Mouse (Mus musculus) neural tube, embryonic 14.5 days (tissue): ENCODE measurements around the gene Exoc6. TPM values are rescaled to one million over a fixed set of nuclear protein-coding genes. Genes with fewer than 3 reads are reported as not detected.

Experiments
- ATAC-seq: fragments of 200-750 bp; cut with Nextera tagmentation; 2 replicates; pipeline ENCODE4 v1.8.0; 2017; ENCODE audit warnings: low read depth, mild to moderate bottlenecking, moderate TSS enrichment, moderate library complexity
- H3K27ac ChIP-seq: fragments of 300-500 bp; sonication (generic); 2 replicates; pipeline ENCODE4 v1.5.1; 2014; ENCODE audit warnings: low read depth, mild to moderate bottlenecking, control low read depth, low read length, moderate library complexity, mixed read lengths
- H3K27me3 ChIP-seq: fragments of 300-500 bp; sonication (generic); 2 replicates; pipeline ENCODE4 v1.6.1; 2014; ENCODE audit warnings: low read length; ENCODE audit not compliant: control insufficient read depth, insufficient read depth
- H3K36me3 ChIP-seq: fragments of 300-500 bp; sonication (generic); 2 replicates; pipeline ENCODE4 v1.6.1; 2014; ENCODE audit warnings: low read length, mixed read lengths; ENCODE audit not compliant: control insufficient read depth, insufficient read depth
- H3K4me1 ChIP-seq: fragments of 300-500 bp; sonication (generic); 2 replicates; pipeline ENCODE4 v1.6.1; 2014; ENCODE audit warnings: low read length; ENCODE audit not compliant: control insufficient read depth, insufficient read depth
- H3K4me2 ChIP-seq: fragments of 300-500 bp; sonication (generic); 2 replicates; pipeline ENCODE4 v1.6.1; 2014; ENCODE audit warnings: mild to moderate bottlenecking, low read depth, low read length, control low read depth
- H3K4me3 ChIP-seq: fragments of 300-500 bp; sonication (generic); 2 replicates; pipeline ENCODE4 v1.5.1; 2014; ENCODE audit warnings: low read depth, low read length, control low read depth, mixed read lengths
- H3K9ac ChIP-seq: fragments of 300-500 bp; sonication (generic); replicated peaks from 2 replicates; pipeline ENCODE4 v1.6.1; 2014; ENCODE audit warnings: low read depth, mild to moderate bottlenecking, control low read depth, low read length, mixed read lengths
- H3K9me3 ChIP-seq: fragments of 300-500 bp; sonication (generic); 2 replicates; pipeline ENCODE4 v1.6.1; 2016; ENCODE audit warnings: low read length; ENCODE audit not compliant: control insufficient read depth
- WGBS: fragments of 180-500 bp; shearing (Covaris S2); extraction: QIAGEN DNeasy Blood & Tissue Kit; methylation state at CpG from one replicate; pipeline ENCODE4 v1.1.7; 2014; 5-methylcytosine and 5-hydroxymethylcytosine counted together
- polyA plus RNA-seq: library from polyadenylated mRNA; unstranded; fragments of >200 nt; fragmentation: Nextera tagmentation; extraction: Ambion mirVana; gene quantifications from 2 replicates; pipeline ENCODE4 v1.2.1, GENCODE M21; 2014

Gene Exoc6
- polyA plus RNA-seq, 1 experiment from 2014 or later = 26.5 TPM

DNA sequence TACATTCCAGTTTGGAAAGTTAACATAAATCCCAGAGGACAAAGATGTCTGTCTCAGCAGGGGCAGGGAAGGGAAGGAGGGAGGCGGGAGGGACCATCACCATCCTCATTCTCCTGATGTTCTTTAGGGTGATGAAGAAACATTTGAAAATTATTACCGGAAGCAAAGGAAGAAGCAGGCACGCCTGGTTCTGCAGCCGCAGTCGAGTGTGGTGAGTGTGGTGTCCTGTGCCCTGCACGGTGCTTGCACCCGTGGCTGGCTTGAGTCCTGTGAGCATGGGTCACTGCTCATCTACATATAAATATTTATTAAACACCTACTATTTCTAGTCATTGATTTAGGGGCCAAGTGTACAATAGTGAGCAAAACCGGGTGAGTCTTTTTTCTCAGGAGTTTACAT lies 35.5 kb downstream of the Exoc6 start:
- 60% methylated on average over 8 of the region's 8 CpGs for WGBS
- Histone ChIP-seq H3K36me3 (no peaks in the 10 kb centered on the region), H3K9ac (no peak overlapping the region), H3K9me3 (no peaks in the 10 kb centered on the region), H3K4me2 (no peak overlapping the region), H3K4me1 (no peaks in the 10 kb centered on the region), H3K27me3 (no peaks in the 10 kb centered on the region), H3K27ac (no peak overlapping the region), H3K4me3 (no peak overlapping the region)
- ATAC-seq = no peak

GRCm38 (mm10) chr19:37590544-37590943 lies 40.3 kb downstream of the Exoc6 start:
- no peak overlapping the region for H3K27ac ChIP-seq
- no peaks in the 10 kb centered on the region for H3K4me1 ChIP-seq
- WGBS = 95% methylated on average over 7 of the region's 7 CpGs
- no peak overlapping the region for H3K4me3 ChIP-seq
- no peak for ATAC-seq
- no peak overlapping the region for H3K4me2 ChIP-seq
- H3K27me3 ChIP-seq = no peaks in the 10 kb centered on the region
- no peaks in the 10 kb centered on the region for H3K9me3 ChIP-seq
- no peak overlapping the region for H3K9ac ChIP-seq
- H3K36me3 ChIP-seq = no peaks in the 10 kb centered on the region

DNA sequence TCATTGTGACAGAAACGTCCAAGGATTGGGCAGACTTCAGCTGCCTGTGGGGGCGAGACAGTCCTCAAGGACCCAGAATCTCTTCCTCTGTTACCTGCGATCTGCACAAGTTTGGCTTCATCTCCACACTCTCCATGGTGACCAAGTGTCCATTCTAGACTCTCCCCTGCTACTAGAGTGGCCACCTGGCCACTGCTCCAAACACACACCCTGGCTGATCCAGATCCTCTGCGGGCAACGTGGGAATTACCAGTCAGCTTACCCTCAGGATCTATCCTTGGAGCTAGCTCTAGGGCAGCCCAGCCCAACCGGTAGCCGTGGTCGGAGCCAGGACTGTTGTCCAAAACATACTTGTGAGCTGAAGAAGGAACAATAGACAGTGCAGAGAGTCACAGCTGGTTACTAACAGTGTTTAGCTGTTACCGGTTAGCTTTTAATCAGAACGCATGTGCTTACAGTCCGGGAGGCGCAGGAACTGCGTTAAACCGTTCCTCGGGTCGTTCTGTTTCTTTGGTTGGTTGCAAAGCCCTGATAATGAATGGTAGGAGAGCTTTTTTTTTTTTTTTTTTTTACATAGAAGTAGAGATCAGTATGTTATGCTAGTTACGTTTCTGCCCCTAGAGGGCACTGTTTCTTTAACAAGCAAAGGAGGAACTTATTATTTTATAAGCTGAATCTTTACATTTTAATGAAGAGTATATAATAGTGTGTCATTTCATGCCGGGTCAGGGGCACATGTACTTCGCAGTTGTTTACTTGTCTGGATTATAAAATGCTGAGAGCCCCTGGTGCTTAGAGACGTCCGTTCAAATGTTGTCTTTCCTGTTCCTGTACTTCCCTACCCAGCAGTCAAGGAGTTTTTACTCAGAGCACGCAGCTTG lies 52.0 kb downstream of the Exoc6 start:
- no peaks in the 10 kb centered on the region for H3K36me3 ChIP-seq
- no peaks in the 10 kb centered on the region for H3K9me3 ChIP-seq
- no peaks in the 10 kb centered on the region for H3K27me3 ChIP-seq
- no peak overlapping the region; the same call in 1 of the 2 replicates for H3K4me2 ChIP-seq
- 42% methylated on average over 22 of the region's 22 CpGs for WGBS
- no peaks in the 10 kb centered on the region for H3K4me1 ChIP-seq
- peak; percentile 63 for ATAC-seq
- H3K4me3 ChIP-seq = no peak overlapping the region
- H3K27ac ChIP-seq = no peak overlapping the region
- H3K9ac ChIP-seq = no peak overlapping the region

GRCm38 (mm10) chr19:37609991-37610390 lies 59.8 kb downstream of the Exoc6 start:
- Histone ChIP-seq H3K9ac (no peak overlapping the region), H3K4me2 (no peak overlapping the region), H3K36me3 (no peaks in the 10 kb centered on the region), H3K9me3 (no peaks in the 10 kb centered on the region), H3K4me3 (no peak overlapping the region), H3K27ac (no peak overlapping the region), H3K27me3 (no peaks in the 10 kb centered on the region), H3K4me1 (no peaks in the 10 kb centered on the region)
- no peak for ATAC-seq
- 73% methylated on average over 7 of the region's 7 CpGs for WGBS

DNA sequence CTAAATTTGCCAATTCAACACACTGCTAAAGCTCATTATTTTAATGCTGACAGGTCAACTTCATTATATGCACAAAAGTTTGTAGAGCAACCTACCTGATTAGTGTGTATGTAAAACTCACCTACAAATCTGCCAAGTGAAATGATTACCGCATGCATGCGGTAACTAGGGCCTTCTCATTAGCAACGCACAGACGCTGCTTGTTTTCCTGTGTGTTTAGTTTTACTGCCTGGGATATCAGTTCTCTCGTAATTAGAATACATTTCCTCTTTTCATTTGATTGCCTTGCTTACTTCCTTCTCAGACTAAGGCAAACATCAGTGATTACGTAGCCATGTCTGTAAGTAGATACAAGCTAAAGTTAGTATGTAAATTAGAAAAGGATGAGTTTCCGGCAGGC lies 62.7 kb downstream of the Exoc6 start:
- ATAC-seq = no peak
- WGBS = 73% methylated on average over 7 of the region's 7 CpGs

GRCm38 (mm10) chr19:37615039-37615630 lies 64.9 kb downstream of the Exoc6 start:
- H3K9me3 ChIP-seq = no peaks in the 10 kb centered on the region
- no peak overlapping the region for H3K9ac ChIP-seq
- H3K27me3 ChIP-seq = no peaks in the 10 kb centered on the region
- H3K36me3 ChIP-seq = no peaks in the 10 kb centered on the region
- no peak overlapping the region for H3K4me2 ChIP-seq
- H3K4me1 ChIP-seq = no peaks in the 10 kb centered on the region
- no peak for ATAC-seq
- 66% methylated on average over 4 of the region's 4 CpGs for WGBS
- no peak overlapping the region for H3K27ac ChIP-seq
- no peak overlapping the region for H3K4me3 ChIP-seq

More for the DNA sequence above, 62.7 kb downstream of the Exoc6 start:
- no peaks in the 10 kb centered on the region for H3K4me1 ChIP-seq
- H3K4me2 ChIP-seq = no peak overlapping the region
- H3K27ac ChIP-seq = no peak overlapping the region
- no peak overlapping the region for H3K4me3 ChIP-seq
- H3K9me3 ChIP-seq = no peaks in the 10 kb centered on the region
- no peak overlapping the region for H3K9ac ChIP-seq
- no peaks in the 10 kb centered on the region for H3K27me3 ChIP-seq
- no peaks in the 10 kb centered on the region for H3K36me3 ChIP-seq

- Histone ChIP-seq H3K4me2 (no peak overlapping the region), H3K27ac (no peak overlapping the region), H3K4me1 (no peaks in the 10 kb centered on the region), H3K36me3 (no peaks in the 10 kb centered on the region), H3K9ac (no peak overlapping the region), H3K4me3 (no peak overlapping the region), H3K27me3 (no peaks in the 10 kb centered on the region), H3K9me3 (no peaks in the 10 kb centered on the region)
- no peak for ATAC-seq
- 44% methylated on average over 2 of the region's 2 CpGs for whole genome bisulfite sequencing
Measured at GRCm38 (mm10) chr19:37647994-37648393, 97.8 kb downstream of the Exoc6 start.

DNA sequence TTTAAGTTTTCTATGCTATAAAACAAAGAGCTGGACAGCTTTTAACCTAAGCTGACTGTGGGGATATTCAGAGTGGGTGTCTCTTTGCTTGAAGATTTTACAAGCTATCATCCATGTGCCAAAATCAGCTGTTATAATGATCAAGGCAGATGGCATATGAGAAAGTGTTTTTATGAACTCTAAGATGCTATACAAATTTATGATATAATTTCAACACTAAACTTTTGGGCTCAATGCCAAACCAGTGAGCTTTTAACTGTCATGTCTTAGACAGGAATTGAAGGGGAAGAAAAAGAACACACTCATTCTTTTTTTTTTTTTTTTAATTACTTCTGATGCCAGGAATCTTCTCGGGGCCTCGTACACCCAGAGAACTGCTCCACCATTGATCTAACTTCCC lies 100.3 kb downstream of the Exoc6 start:
- Histone ChIP-seq H3K4me1 (no peaks in the 10 kb centered on the region), H3K9ac (no peak overlapping the region), H3K4me2 (no peak overlapping the region), H3K9me3 (no peaks in the 10 kb centered on the region), H3K36me3 (no peaks in the 10 kb centered on the region), H3K4me3 (no peak overlapping the region), H3K27me3 (no peaks in the 10 kb centered on the region), H3K27ac (no peak overlapping the region)
- WGBS = 75% methylated on average over 2 of the region's 2 CpGs
- ATAC-seq = no peak

DNA sequence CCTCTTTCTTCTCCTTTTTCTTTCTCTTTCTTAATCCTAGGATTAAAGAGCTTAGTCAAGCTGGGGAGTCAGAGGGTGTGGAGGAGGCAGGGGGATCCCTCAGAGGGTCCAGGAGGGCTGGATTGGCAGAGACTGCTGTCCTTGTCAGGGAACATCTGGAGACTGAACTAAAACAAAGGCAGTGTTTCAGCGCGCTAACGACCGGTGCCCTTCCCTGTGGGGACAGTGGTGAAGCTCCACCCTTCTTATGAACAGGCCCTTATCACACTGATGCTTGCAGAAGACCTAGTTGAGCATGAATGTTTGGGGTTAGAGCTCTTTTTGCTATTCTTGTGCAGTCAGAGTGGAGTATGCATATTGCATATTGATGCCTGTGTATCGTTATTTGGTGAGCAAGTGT lies 103.8 kb downstream of the Exoc6 start:
- H3K9ac ChIP-seq = no peak overlapping the region
- no peak for ATAC-seq
- no peak overlapping the region for H3K4me2 ChIP-seq
- H3K36me3 ChIP-seq = no peaks in the 10 kb centered on the region
- H3K4me3 ChIP-seq = no peak overlapping the region
- no peak overlapping the region for H3K27ac ChIP-seq
- 39% methylated on average over 5 of the region's 5 CpGs for WGBS
- H3K27me3 ChIP-seq = no peaks in the 10 kb centered on the region
- H3K4me1 ChIP-seq = no peaks in the 10 kb centered on the region
- H3K9me3 ChIP-seq = no peaks in the 10 kb centered on the region
